Mouse (Mus musculus) small intestine, adult 2 months (tissue): ENCODE results near the gene Npm3.

Experiments
- CTCF ChIP-seq: fragments of 200-500 bp; IDR thresholded peaks from 2 replicates; pipeline ENCODE4 v1.5.1; 2012; ENCODE audit warnings: low read depth, mild to moderate bottlenecking, control low read depth, inconsistent platforms, low read length, moderate library complexity, mixed read lengths; ENCODE audit not compliant: insufficient replicate concordance, insufficient read length; ENCODE audit errors: extremely low read depth
- POLR2A ChIP-seq: fragments of 200-500 bp; IDR thresholded peaks from 2 replicates; pipeline ENCODE4 v1.6.1; 2012; ENCODE audit warnings: low read depth, mild to moderate bottlenecking, control low read depth, inconsistent platforms, low read length, moderate library complexity

DNA sequence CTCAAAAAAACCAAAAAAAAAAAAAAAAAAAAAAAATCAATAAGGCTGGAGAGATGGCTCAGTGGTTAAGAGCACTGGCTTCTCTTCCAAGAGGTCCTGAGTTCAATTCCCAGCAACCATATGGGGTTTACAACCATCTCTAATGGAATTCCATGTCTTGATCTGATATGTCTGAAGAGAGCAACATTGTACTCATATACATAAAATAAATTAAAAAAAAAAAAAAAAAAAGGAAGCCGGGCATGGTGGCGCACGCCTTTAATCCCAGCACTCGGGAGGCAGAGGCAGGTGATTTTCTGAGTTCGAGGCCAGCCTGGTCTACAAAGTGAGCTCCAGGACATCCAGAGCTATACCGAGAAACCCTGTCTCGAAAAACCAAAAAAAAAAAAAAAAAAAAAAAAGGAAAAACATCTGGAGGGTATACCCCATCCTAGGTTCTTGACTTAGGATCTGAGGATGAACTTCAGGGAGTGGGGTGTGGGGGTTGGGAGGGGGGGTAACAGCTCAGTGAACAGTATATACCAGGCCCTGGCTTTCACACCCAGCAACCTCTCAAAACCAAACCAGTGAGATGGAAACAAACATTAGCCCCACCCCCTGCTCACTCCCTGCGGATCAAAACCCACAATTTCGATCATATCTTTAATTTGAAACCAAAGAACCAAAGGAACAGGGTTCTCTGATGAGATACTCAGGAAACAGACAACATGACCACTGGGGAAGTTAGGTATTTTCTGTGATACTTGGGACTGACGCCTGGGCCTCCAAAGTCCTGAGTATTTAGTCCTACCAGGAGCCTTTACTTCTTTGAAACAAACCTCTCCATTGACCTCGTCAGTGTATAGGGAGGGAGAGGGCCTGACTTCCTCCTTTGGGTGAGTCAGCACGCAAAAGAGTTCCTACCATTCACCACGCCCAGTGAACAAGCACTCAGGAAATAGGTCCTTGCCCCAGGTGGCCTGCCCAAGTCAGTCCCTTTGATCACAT, 40.8 kb upstream of the Npm3 start:
- TF ChIP-seq POLR2A = no peak
- no peak for TF ChIP-seq CTCF
